Mouse (Mus musculus) hindbrain, postnatal 0 days (tissue): Measurements from ENCODE around the gene Inha. TPM values are rescaled to one million over a fixed set of nuclear protein-coding genes. Genes with fewer than 3 reads are reported as not detected.

ENCODE experiments used
- ATAC-seq: fragments of 200-750 bp; cut with Nextera tagmentation; 2 replicates; pipeline ENCODE4 v1.8.0; 2017; ENCODE audit warnings: mild to moderate bottlenecking, moderate TSS enrichment, moderate library complexity
- DNase-seq: peaks from one replicate; pipeline ENCODE4 v3.0.0-alpha.2; 2015; ENCODE audit warnings: low spot score
- H3K27ac ChIP-seq: fragments of 300-500 bp; sonication (generic); 2 replicates; pipeline ENCODE4 v1.5.1; 2014; ENCODE audit warnings: mild to moderate bottlenecking
- H3K27me3 ChIP-seq: fragments of 300-500 bp; sonication (generic); 2 replicates; pipeline ENCODE4 v1.6.1; 2014; ENCODE audit warnings: low read length, mixed read lengths; ENCODE audit not compliant: insufficient read depth
- H3K36me3 ChIP-seq: fragments of 300-500 bp; sonication (generic); 2 replicates; pipeline ENCODE4 v1.6.1; 2014; ENCODE audit warnings: low read length, mixed read lengths; ENCODE audit not compliant: insufficient read depth
- H3K4me1 ChIP-seq: fragments of 300-500 bp; sonication (generic); 2 replicates; pipeline ENCODE4 v1.6.1; 2014; ENCODE audit warnings: antibody characterized with exemption, low read length, mixed read lengths; ENCODE audit not compliant: insufficient read depth
- H3K4me2 ChIP-seq: fragments of 300-500 bp; sonication (generic); 2 replicates; pipeline ENCODE4 v1.6.1; 2014; ENCODE audit warnings: low read depth, mild to moderate bottlenecking, low read length, moderate library complexity, mixed read lengths
- H3K4me3 ChIP-seq: fragments of 300-500 bp; sonication (generic); 2 replicates; pipeline ENCODE4 v1.5.1; 2014; ENCODE audit warnings: low read length
- H3K9ac ChIP-seq: fragments of 300-500 bp; sonication (generic); replicated peaks from 2 replicates; pipeline ENCODE4 v1.6.1; 2014; ENCODE audit warnings: mild to moderate bottlenecking, low read length, moderate library complexity, mixed read lengths
- H3K9me3 ChIP-seq: fragments of 300-500 bp; sonication (generic); 2 replicates; pipeline ENCODE4 v1.6.1; 2016; ENCODE audit warnings: low read length, mixed read lengths
- CTCF ChIP-seq: IDR thresholded peaks from 2 replicates; pipeline ENCODE4 v1.5.1; 2016; ENCODE audit warnings: antibody characterized with exemption, control low read depth, low read depth
- WGBS: fragments of 180-500 bp; shearing (Covaris S2); extraction: QIAGEN DNeasy Blood & Tissue Kit; methylation state at CpG from one replicate; pipeline ENCODE4 v1.1.7; 2014; 5-methylcytosine and 5-hydroxymethylcytosine counted together
- polyA plus RNA-seq: library from polyadenylated mRNA; unstranded; fragments of >200 nt; fragmentation: Nextera tagmentation; extraction: Ambion mirVana; gene quantifications from 2 replicates; pipeline ENCODE4 v1.2.1, GENCODE M21; 2015
- total RNA-seq: library from RNA; depleted of rRNA; stranded (reverse); fragments of >200 nt; gene quantifications from 2 replicates; pipeline ENCODE4 v1.2.3, GENCODE M21; 2014

Gene Inha
- total and polyA plus RNA-seq, 2 experiments from 2014 or later: 20.3 to 28.9 TPM

DNA sequence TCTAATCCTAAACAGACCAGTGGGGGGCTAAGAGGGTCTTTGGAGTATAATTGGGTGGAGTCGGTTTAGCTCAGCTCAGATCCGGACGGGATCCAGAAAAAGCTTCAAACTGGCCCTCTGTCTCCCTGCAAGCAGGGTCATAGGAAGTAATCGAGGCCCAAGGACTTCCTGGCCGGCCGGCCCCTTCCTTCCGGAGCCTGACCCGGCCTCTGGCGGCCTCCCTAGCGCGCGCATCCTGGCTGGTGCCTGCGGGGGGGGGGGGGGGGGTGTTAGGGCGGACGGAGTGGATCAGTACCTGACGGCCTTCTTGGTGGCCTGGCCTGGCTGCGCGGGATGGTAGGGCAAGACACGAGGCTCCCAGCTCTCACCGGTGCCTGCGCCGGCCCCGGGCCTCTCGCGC lies 28.4 kb upstream of the Inha start:
- peak overlapping the region; percentile 79 for H3K27ac ChIP-seq
- peak overlapping the region; percentile 80 for H3K9ac ChIP-seq
- H3K4me2 ChIP-seq: peak overlapping the region; percentile 78
- H3K27me3 ChIP-seq: no peaks in the 10 kb centered on the region
- H3K36me3 ChIP-seq: peaks cover 40% of the 10 kb centered on the region
- H3K9me3 ChIP-seq: no peaks in the 10 kb centered on the region
- ATAC-seq: no peak
- H3K4me3 ChIP-seq: peak overlapping the region; percentile 61
- peaks cover 9% of the 10 kb centered on the region; the same call in 1 of the 2 replicates for H3K4me1 ChIP-seq
- peak; percentile 25 for DNase-seq
- under 1% methylated on average over 19 of the region's 25 CpGs for WGBS
- TF ChIP-seq CTCF: no peak

- Histone ChIP-seq H3K27ac (peak within 1 kb of the TSS; percentile 79), H3K4me1 (peaks cover 9% of the 10 kb centered on the region; the same call in 1 of the 2 replicates), H3K36me3 (peaks cover 37% of the 10 kb centered on the region), H3K9me3 (no peaks in the 10 kb centered on the region), H3K4me2 (peak within 1 kb of the TSS; percentile 78), H3K27me3 (no peaks in the 10 kb centered on the region), H3K4me3 (peak within 1 kb of the TSS; percentile 61), H3K9ac (peak within 1 kb of the TSS; percentile 80)
- under 1% methylated on average over 67 of the region's 76 CpGs for WGBS
- ATAC-seq (peak; percentile 94), DNase-seq (peak; percentile 99)
- no peak; the same call in 1 of the 2 replicates for TF ChIP-seq CTCF
Measured at GRCm38 (mm10) chr1:75478916-75479634, 27.8 kb upstream of the Inha start, which contains the start of the genes Chpf and Tmem198. TSS of gene Chpf (minus strand) at chr1:75479307. TSS of gene Tmem198 (plus strand) at chr1:75479532.

GRCm38 (mm10) chr1:75479635-75479989 lies 27.3 kb upstream of the Inha start:
- no peak; the same call in 1 of the 2 replicates for TF ChIP-seq CTCF
- peak overlapping the region; percentile 61 for H3K4me3 ChIP-seq
- H3K4me1 ChIP-seq: peaks cover 9% of the 10 kb centered on the region; the same call in 1 of the 2 replicates
- peak; percentile 32 for DNase-seq
- peak overlapping the region; percentile 78 for H3K4me2 ChIP-seq
- peak overlapping the region; percentile 79 for H3K27ac ChIP-seq
- H3K9me3 ChIP-seq: no peaks in the 10 kb centered on the region
- peak overlapping the region; percentile 80 for H3K9ac ChIP-seq
- H3K27me3 ChIP-seq: no peaks in the 10 kb centered on the region
- peaks cover 37% of the 10 kb centered on the region for H3K36me3 ChIP-seq
- under 1% methylated on average over 19 of the region's 24 CpGs for WGBS
- ATAC-seq: no peak

DNA sequence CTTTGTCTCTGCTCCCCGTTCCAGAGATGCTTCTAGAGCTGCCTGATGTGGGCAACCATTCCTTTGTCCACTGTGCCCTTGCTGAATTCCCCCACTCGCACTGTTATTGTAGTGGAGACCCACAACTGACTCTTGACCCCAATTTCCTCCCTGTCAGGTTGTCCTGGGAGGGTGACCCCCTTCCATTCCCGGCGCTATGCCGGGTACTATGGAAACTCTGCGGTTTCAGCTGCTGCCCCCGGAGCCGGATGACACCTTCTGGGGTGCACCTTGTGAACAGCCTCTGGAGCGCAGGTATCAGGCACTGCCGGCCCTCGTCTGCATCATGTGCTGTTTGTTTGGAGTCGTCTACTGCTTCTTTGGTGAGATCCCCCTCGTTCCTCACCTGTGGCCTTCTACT lies 26.8 kb upstream of the Inha start:
- no peak for TF ChIP-seq CTCF
- ATAC-seq: no peak
- 10% methylated on average over 13 of the region's 13 CpGs for WGBS

DNA sequence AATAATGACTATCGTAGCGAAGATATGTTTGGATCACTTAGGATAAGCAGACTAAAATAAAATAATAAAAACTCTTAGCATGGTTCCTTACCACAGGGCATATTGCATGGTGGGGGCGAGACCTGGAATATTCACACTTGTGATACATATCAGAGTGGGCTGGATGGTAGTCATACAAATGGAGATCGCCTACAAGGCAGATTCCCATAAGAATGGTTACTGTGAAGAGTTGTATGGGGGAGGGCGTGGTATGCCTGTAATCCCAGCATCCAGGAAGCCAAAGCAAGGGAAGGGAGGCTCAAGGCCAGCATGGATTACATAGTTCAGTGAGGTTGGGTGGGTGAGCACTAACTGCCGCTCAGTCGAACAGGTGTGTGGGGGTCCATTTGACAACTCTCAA lies 26.1 kb upstream of the Inha start:
- H3K27me3 ChIP-seq: no peaks in the 10 kb centered on the region
- no peak for DNase-seq
- peaks cover 34% of the 10 kb centered on the region for H3K36me3 ChIP-seq
- peak overlapping the region; percentile 80; the same call in 1 of the 2 replicates for H3K9ac ChIP-seq
- TF ChIP-seq CTCF: no peak
- no peak overlapping the region for H3K27ac ChIP-seq
- H3K4me2 ChIP-seq: peak overlapping the region; percentile 78
- ATAC-seq: no peak
- peak overlapping the region; percentile 61 for H3K4me3 ChIP-seq
- 85% methylated on average over 7 of the region's 7 CpGs for WGBS
- no peaks in the 10 kb centered on the region for H3K9me3 ChIP-seq
- H3K4me1 ChIP-seq: peaks cover 9% of the 10 kb centered on the region; the same call in 1 of the 2 replicates

More for the DNA sequence above, 26.8 kb upstream of the Inha start:
- Histone ChIP-seq H3K9ac (peak overlapping the region; percentile 80), H3K27ac (peak overlapping the region; percentile 79), H3K4me1 (peaks cover 9% of the 10 kb centered on the region; the same call in 1 of the 2 replicates), H3K4me3 (peak overlapping the region; percentile 61), H3K27me3 (no peaks in the 10 kb centered on the region), H3K36me3 (peaks cover 37% of the 10 kb centered on the region), H3K4me2 (peak overlapping the region; percentile 78), H3K9me3 (no peaks in the 10 kb centered on the region)
- no peak for DNase-seq

GRCm38 (mm10) chr1:75486561-75486960 lies 20.3 kb upstream of the Inha start:
- Histone ChIP-seq H3K4me3 (peak overlapping the region; percentile 47), H3K9me3 (no peaks in the 10 kb centered on the region), H3K27me3 (no peaks in the 10 kb centered on the region), H3K4me2 (peak overlapping the region; percentile 83), H3K36me3 (peaks cover 24% of the 10 kb centered on the region), H3K27ac (no peak overlapping the region), H3K4me1 (peaks cover 3% of the 10 kb centered on the region; the same call in 1 of the 2 replicates), H3K9ac (peak overlapping the region; percentile 48; the same call in 1 of the 2 replicates)
- DNase-seq (peak; percentile 31), ATAC-seq (peak; percentile 10; the same call in 1 of the 2 replicates)
- TF ChIP-seq CTCF: peak; percentile 28; the same call in 1 of the 2 replicates
- WGBS: 9% methylated on average over 24 of the region's 24 CpGs
